Mouse (Mus musculus): Measurements from ENCODE around the gene Gm8693.
"Not testable (repeated sequence)": the region's sequence is repeated elsewhere in the genome, so short reads cannot be mapped to it uniquely, and the experiment has no call there.

Gene Gm8693

DNA sequence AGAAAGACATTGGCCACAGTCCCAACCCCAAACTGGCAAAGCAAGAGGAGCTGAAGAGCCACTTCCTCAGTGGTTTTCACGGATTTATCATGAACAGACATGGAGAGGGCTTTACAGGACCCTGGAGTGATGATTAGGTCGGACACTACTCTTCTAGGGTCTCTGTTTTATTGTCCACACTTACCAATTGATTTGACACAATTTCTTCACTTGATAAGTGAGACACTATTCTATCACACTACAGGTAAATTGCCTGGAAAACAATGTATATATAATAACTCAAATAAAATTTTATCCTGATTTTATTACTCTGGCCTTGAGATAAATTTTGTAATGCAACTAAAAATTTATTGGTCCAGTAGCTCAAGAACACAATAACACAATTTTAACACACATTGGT lies at the start of gene Gm8693:
TSS of gene Gm8693 (minus strand) at position 101 of the 400 bp plus-strand sequence.
- DNase-seq (ENCODE audit: low spot score in 2 of 2): not testable (repeated sequence)

DNA sequence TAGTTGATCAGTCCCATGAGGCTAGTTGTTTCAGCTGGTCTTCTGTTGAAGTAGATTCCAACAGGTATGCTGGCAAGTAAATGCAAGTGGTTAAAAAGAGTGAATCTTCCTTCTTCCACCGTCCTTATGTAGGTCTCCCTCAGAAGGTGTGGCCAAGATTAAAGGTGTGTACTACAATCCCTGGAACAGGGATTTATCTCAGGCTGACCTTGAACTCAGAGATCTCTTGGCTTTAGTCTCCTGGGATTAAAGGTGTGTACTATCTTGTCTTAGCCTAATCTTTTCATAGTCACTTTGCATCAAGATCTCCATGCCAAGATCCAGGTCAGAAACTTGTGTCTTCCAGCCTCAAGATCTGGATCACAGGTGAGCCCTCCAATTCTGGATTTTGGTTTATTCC lies 27.5 kb upstream of the Gm8693 start, which contains the start of gene Gm4567:
TSS of gene Gm4567 (minus strand) at position 101 of the 400 bp plus-strand sequence.
- not testable (repeated sequence) for DNase-seq (ENCODE audit: low spot score in 2 of 2)

DNA sequence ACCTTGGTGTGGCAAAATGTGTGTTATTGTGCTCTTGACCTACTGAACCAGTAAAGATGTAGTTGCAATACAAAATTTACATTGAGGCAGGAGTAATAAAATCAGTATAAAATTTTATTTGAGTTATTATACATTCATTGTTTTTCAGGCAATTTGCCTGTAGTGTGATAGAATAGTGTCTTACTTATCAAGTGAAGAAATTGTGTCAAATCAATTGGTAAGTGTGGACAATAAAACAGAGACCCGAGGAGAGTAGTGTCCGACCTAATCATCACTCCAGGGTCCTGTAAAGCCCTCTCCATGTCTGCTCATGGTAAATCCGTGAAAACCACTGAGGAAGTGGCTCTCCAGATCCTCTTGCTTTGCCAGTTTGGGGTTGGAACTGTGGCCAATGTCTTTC lies 34.4 kb downstream of the Gm8693 start, which contains the start of gene Vmn1r155:
TSS of gene Vmn1r155 (plus strand) at position 301 of the 400 bp plus-strand sequence.
- DNase-seq (ENCODE audit: low spot score in 2 of 2): not testable (repeated sequence)
